Mouse (Mus musculus): ENCODE data around the gene Zdhhc6.

The Zdhhc6 gene

GRCm38 (mm10) chr19:55300525-55300924 lies 15.3 kb downstream of the Zdhhc6 start:
- DNase-seq (ENCODE audit: low read depth): no peak

GRCm38 (mm10) chr19:55299378-55299777 lies 16.5 kb downstream of the Zdhhc6 start:
- no peak for DNase-seq (ENCODE audit: low read depth)

- DNase-seq (ENCODE audit: low read depth): no peak
Observed at GRCm38 (mm10) chr19:55297961-55298360, 17.9 kb downstream of the Zdhhc6 start.

GRCm38 (mm10) chr19:55297489-55297888 lies 18.3 kb downstream of the Zdhhc6 start:
- no peak for DNase-seq (ENCODE audit: low read depth)

- no peak for DNase-seq (ENCODE audit: low read depth)
Observed at GRCm38 (mm10) chr19:55296301-55296700, 19.5 kb downstream of the Zdhhc6 start.

- DNase-seq (ENCODE audit: low read depth): no peak
Observed at GRCm38 (mm10) chr19:55295556-55295955, 20.3 kb downstream of the Zdhhc6 start.

GRCm38 (mm10) chr19:55295075-55295474 lies 20.8 kb downstream of the Zdhhc6 start:
- no peak for DNase-seq (ENCODE audit: low read depth)

GRCm38 (mm10) chr19:55293175-55293574 lies 22.7 kb downstream of the Zdhhc6 start:
- no peak for DNase-seq (ENCODE audit: low read depth)

GRCm38 (mm10) chr19:55292210-55292850 lies 23.5 kb downstream of the Zdhhc6 start:
- DNase-seq (ENCODE audit: low read depth): no peak

GRCm38 (mm10) chr19:55290621-55291270 lies 25.1 kb downstream of the Zdhhc6 start:
- no peak for DNase-seq (ENCODE audit: low read depth)

- no peak for DNase-seq (ENCODE audit: low read depth)
Observed at GRCm38 (mm10) chr19:55288974-55289373, 26.9 kb downstream of the Zdhhc6 start.

GRCm38 (mm10) chr19:55286034-55286433 lies 29.8 kb downstream of the Zdhhc6 start:
- DNase-seq (ENCODE audit: low read depth): no peak

- DNase-seq (ENCODE audit: low read depth): no peak
Observed at GRCm38 (mm10) chr19:55284093-55284492, 31.7 kb downstream of the Zdhhc6 start.

GRCm38 (mm10) chr19:55276770-55277169 lies 39.1 kb downstream of the Zdhhc6 start:
- DNase-seq (ENCODE audit: low read depth): no peak

- DNase-seq (ENCODE audit: low read depth): no peak
Observed at GRCm38 (mm10) chr19:55276100-55276499, 39.7 kb downstream of the Zdhhc6 start.

- no peak for DNase-seq (ENCODE audit: low read depth)
Observed at GRCm38 (mm10) chr19:55273340-55273739, 42.5 kb downstream of the Zdhhc6 start.

- no peak for DNase-seq (ENCODE audit: low read depth)
Observed at GRCm38 (mm10) chr19:55271448-55271847, 44.4 kb downstream of the Zdhhc6 start.

GRCm38 (mm10) chr19:55269051-55269450 lies 46.8 kb downstream of the Zdhhc6 start:
- DNase-seq (ENCODE audit: low read depth): no peak

- no peak for DNase-seq (ENCODE audit: low read depth)
Observed at GRCm38 (mm10) chr19:55268150-55268549, 47.7 kb downstream of the Zdhhc6 start.

- DNase-seq (ENCODE audit: low read depth): no peak
Observed at GRCm38 (mm10) chr19:55266786-55267185, 49.0 kb downstream of the Zdhhc6 start.

- no peak for DNase-seq (ENCODE audit: low read depth)
Observed at GRCm38 (mm10) chr19:55265269-55265668, 50.6 kb downstream of the Zdhhc6 start.

- no peak for DNase-seq (ENCODE audit: low read depth)
Observed at GRCm38 (mm10) chr19:55260389-55261184, 55.2 kb downstream of the Zdhhc6 start.

GRCm38 (mm10) chr19:55258514-55258913 lies 57.3 kb downstream of the Zdhhc6 start:
- no peak for DNase-seq (ENCODE audit: low read depth)
